Mouse (Mus musculus) erythroblast, embryonic 14.5 days (primary cell): ENCODE results near the gene Rnf114.

Experiments used
- GATA1 ChIP-seq: IDR thresholded peaks from 2 replicates; pipeline ENCODE4 v1.6.1; 2012; ENCODE audit warnings: low read length, inconsistent platforms, mixed read lengths
- TAL1 ChIP-seq: IDR thresholded peaks from 3 replicates; pipeline ENCODE4 v1.6.1; 2012; ENCODE audit warnings: low read length, inconsistent platforms, mixed read lengths

- TF ChIP-seq TAL1 (no peak), GATA1 (no peak)
These were observed 49.3 kb downstream of the Rnf114 start for GRCm38 (mm10) chr2:167541761-167542160.
